Mouse (Mus musculus) CD4-positive, CD25-positive, alpha-beta regulatory T cell, adult 2 months (primary cell): Measurements from ENCODE around the gene Gm28308.
A peak's percentile ranks its signal among the peaks of the same experiment; 100 is the strongest.

Source experiments
- DNase-seq: peaks from one replicate; pipeline ENCODE4 v3.0.0-alpha.2; 2012; ENCODE audit warnings: low read depth, low spot score

The Gm28308 gene

GRCm38 (mm10) chr6:52213119-52213986 is at the start of gene Gm28308, which contains the start of gene Hoxa3:
Gene Gm28308 (minus strand): TSS chr6:52213339.
Gene Hoxa3 (minus strand): TSS chr6:52213336.
- DNase-seq = peak; percentile 48

- DNase-seq = no peak
These were observed 49.6 kb upstream of the Gm28308 start for GRCm38 (mm10) chr6:52262463-52263320.

- no peak for DNase-seq
These were observed 48.8 kb upstream of the Gm28308 start for GRCm38 (mm10) chr6:52261751-52262462.

GRCm38 (mm10) chr6:52260654-52261575 is 47.8 kb upstream of the Gm28308 start, which contains the start of gene Hoxa13:
Gene Hoxa13 (minus strand): TSS chr6:52260880.
- peak; percentile 57 for DNase-seq

GRCm38 (mm10) chr6:52259811-52260261 is 46.7 kb upstream of the Gm28308 start:
- peak; percentile 44 for DNase-seq

- DNase-seq = no peak
These were observed 46.1 kb upstream of the Gm28308 start for GRCm38 (mm10) chr6:52259081-52259790.

- peak; percentile 91 for DNase-seq
These were observed 43.8 kb upstream of the Gm28308 start for GRCm38 (mm10) chr6:52256956-52257355.

- peak; percentile 45 for DNase-seq
These were observed 40.7 kb upstream of the Gm28308 start for GRCm38 (mm10) chr6:52253511-52254500.

- no peak for DNase-seq
These were observed 39.7 kb upstream of the Gm28308 start for GRCm38 (mm10) chr6:52252775-52253376.

GRCm38 (mm10) chr6:52252016-52252774 is 39.1 kb upstream of the Gm28308 start:
- no peak for DNase-seq

- no peak for DNase-seq
These were observed 38.2 kb upstream of the Gm28308 start for GRCm38 (mm10) chr6:52251177-52251879.

- no peak for DNase-seq
These were observed 36.7 kb upstream of the Gm28308 start for GRCm38 (mm10) chr6:52249826-52250225.

GRCm38 (mm10) chr6:52249415-52249738 is 36.2 kb upstream of the Gm28308 start:
- DNase-seq = no peak

- DNase-seq = no peak
These were observed 35.7 kb upstream of the Gm28308 start for GRCm38 (mm10) chr6:52248638-52249414.

- DNase-seq = no peak
These were observed 34.9 kb upstream of the Gm28308 start for GRCm38 (mm10) chr6:52247766-52248637.
